Mouse (Mus musculus): Measurements from ENCODE around the gene Fshb.

DNA sequence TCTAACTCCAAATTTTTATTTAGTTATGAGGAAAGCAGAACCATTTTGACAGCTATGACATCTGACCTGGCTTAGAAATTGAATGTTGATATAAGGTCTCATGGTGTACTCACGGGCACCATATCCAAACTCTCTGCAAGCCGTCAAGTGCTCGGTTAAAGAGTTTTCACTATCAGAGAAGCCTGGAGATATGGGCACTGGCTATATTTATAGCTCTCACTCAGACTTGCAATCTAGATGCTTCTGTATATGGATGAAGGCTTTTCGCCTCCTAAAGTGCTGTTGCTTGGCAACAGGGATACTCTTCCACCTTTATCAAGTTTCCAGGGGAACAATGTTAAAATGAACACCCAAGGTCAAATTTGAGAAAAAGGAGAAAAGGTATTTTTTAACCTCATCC, 47.1 kb downstream of the Fshb start:
- TF ChIP-seq MAX (IDR thresholded peaks at IDR 0.05; ENCODE audit: low read length) (no peak), ZC3H11A (IDR thresholded peaks at IDR 0.05; ENCODE audit: low read depth, low read length) (no peak), CTCF (conservative IDR thresholded peaks at IDR 0.05 in 1 of 2, IDR thresholded peaks at IDR 0.05 in 1 of 2; ENCODE audit: low read depth in 2 of 2, low read length in 2 of 2) (no peak), POLR2A (IDR thresholded peaks at IDR 0.05; ENCODE audit: low read depth, low read length) (no peak), TCF12 (IDR thresholded peaks at IDR 0.05; ENCODE audit: low read depth, low read length) (no peak), USF1 (IDR thresholded peaks at IDR 0.05; ENCODE audit: low read depth, low read length) (no peak), UBTF (IDR thresholded peaks at IDR 0.05; ENCODE audit: low read depth, low read length) (no peak), MAFK (IDR thresholded peaks at IDR 0.05; ENCODE audit: insufficient replicate concordance, low read length) (no peak), NRF1 (IDR thresholded peaks at IDR 0.05; ENCODE audit: low read depth, low read length) (no peak), JUND (conservative IDR thresholded peaks at IDR 0.05; ENCODE audit: low read depth, low read length) (no peak), CHD2 (IDR thresholded peaks at IDR 0.05; ENCODE audit: low read length) (no peak), USF2 (conservative IDR thresholded peaks at IDR 0.05; ENCODE audit: low read depth, low read length) (no peak)

All from CH12.LX (cell line).